Mouse (Mus musculus) midbrain, embryonic 15.5 days (tissue): ENCODE data around the gene Gm20458. TPM values are rescaled to one million over a fixed set of nuclear protein-coding genes. Genes with fewer than 3 reads are reported as not detected.

Experiments used
- ATAC-seq: fragments of 200-750 bp; cut with Nextera tagmentation; replicated peaks from 2 replicates; pipeline ENCODE4 v1.8.0; 2017; ENCODE audit warnings: moderate TSS enrichment
- H3K27ac ChIP-seq: fragments of 300-500 bp; sonication (generic); 2 replicates; pipeline ENCODE4 v1.5.1; 2015; ENCODE audit warnings: mild to moderate bottlenecking, inconsistent platforms
- H3K27me3 ChIP-seq: fragments of 300-500 bp; sonication (generic); replicated peaks from 2 replicates; pipeline ENCODE4 v1.6.1; 2015; ENCODE audit warnings: inconsistent platforms
- H3K36me3 ChIP-seq: fragments of 300-500 bp; sonication (generic); replicated peaks from 2 replicates; pipeline ENCODE4 v1.6.1; 2015; ENCODE audit warnings: inconsistent platforms
- H3K4me1 ChIP-seq: fragments of 300-500 bp; sonication (generic); 2 replicates; pipeline ENCODE4 v1.6.1; 2015; ENCODE audit warnings: inconsistent platforms
- H3K4me2 ChIP-seq: fragments of 300-500 bp; sonication (generic); 2 replicates; pipeline ENCODE4 v1.6.1; 2015; ENCODE audit warnings: inconsistent platforms, mild to moderate bottlenecking, moderate library complexity
- H3K4me3 ChIP-seq: fragments of 300-500 bp; sonication (generic); 2 replicates; pipeline ENCODE4 v1.5.1; 2015; ENCODE audit warnings: mild to moderate bottlenecking, inconsistent platforms
- H3K9ac ChIP-seq: fragments of 300-500 bp; sonication (generic); 2 replicates; pipeline ENCODE4 v1.6.1; 2015; ENCODE audit warnings: mild to moderate bottlenecking, inconsistent platforms
- H3K9me3 ChIP-seq: fragments of 300-500 bp; sonication (generic); 2 replicates; pipeline ENCODE4 v1.6.1; 2016; ENCODE audit warnings: inconsistent platforms
- WGBS: fragments of 180-500 bp; shearing (Covaris S2); methylation state at CpG from one replicate; pipeline ENCODE4 v1.1.7; 2015; ENCODE audit warnings: mixed read lengths; 5-methylcytosine and 5-hydroxymethylcytosine counted together
- polyA plus RNA-seq: library from polyadenylated mRNA; unstranded; fragments of >200 nt; fragmentation: Nextera tagmentation; extraction: Ambion mirVana; gene quantifications from 2 replicates; pipeline ENCODE4 v1.2.1, GENCODE M21; 2015

The Gm20458 gene
- polyA plus RNA-seq, 1 experiment from 2014 or later, result 2.4 TPM

DNA sequence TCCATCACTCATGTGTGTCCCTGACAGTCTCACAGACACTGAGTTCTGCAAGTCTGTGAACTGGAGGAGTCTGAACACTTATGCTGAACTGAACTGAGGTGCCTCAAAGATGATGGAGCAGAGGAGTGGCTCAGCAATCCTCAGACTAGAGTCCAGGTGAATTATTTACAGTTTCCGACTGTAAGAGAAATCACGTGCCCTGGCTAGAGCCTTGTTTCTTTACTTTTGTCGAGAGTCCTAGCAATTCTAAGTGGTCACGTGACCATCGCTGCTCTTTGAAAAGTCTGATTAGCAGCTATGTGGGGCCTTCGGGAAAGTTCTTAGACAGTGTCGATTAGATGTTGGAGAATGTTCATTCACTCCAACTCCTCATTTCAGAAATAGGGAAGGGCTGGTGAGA, 2.8 kb upstream of the Gm20458 start:
- H3K27ac ChIP-seq, result no peak overlapping the region
- H3K4me3 ChIP-seq, result no peak overlapping the region
- 70% methylated on average over 7 of the region's 7 CpGs for WGBS
- H3K4me2 ChIP-seq, result no peak overlapping the region
- no peaks in the 10 kb centered on the region for H3K9me3 ChIP-seq
- H3K36me3 ChIP-seq, result 0 out of 2 replicates have a peak, but pooled peaks cover under 1% of the 10 kb centered on the region
- ATAC-seq, result no peak
- H3K4me1 ChIP-seq, result peaks cover 20% of the 10 kb centered on the region
- no peaks in the 10 kb centered on the region; the same call in 1 of the 2 replicates for H3K27me3 ChIP-seq
- no peak overlapping the region for H3K9ac ChIP-seq

DNA sequence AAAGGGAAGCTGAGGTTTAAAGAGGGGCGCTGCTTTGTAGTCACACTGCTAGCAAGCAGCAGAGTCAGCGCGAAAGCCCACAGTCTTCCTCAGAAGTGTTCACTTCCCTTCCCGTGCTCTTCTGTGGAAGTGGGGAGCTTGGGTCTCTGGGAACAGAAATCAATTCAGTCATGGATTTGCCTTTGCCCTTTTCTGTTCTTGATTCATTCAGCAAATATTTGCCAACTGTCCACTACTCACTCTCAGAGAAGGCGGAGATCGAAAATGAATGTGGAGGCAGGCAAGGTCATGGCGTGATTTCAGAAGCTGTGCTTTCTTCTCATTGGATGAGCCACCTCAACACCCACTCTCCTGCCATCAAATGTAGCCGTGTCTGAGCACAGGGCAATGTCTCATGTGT, 2.2 kb upstream of the Gm20458 start:
- no peaks in the 10 kb centered on the region for H3K9me3 ChIP-seq
- no peak for ATAC-seq
- no peak overlapping the region for H3K4me3 ChIP-seq
- no peak overlapping the region for H3K9ac ChIP-seq
- peaks cover 3% of the 10 kb centered on the region; the same call in 1 of the 2 replicates for H3K36me3 ChIP-seq
- no peak overlapping the region for H3K4me2 ChIP-seq
- no peak overlapping the region for H3K27ac ChIP-seq
- no peaks in the 10 kb centered on the region; the same call in 1 of the 2 replicates for H3K27me3 ChIP-seq
- 89% methylated on average over 8 of the region's 8 CpGs for WGBS
- peaks cover 22% of the 10 kb centered on the region for H3K4me1 ChIP-seq

DNA sequence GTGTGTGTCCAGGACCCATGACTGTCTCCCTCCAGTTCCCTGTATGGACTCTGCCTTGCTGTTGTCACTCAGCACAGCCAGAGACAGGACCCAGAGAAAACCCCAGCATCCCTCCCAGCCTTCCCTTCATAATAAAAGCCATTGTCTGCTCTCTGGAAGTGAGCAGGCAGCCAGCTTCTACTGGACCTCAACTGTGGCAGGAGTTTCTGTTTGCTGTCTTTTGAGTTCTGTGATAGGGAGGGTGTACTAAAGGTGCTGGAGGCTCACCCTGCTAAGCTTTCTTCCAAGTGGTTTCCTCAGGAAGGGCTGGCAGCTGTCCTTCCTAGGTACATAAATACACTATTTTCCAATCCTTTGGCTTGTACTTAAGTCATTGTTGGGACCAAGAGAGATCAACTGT, 4.4 kb downstream of the Gm20458 start:
- H3K9ac ChIP-seq, result no peak overlapping the region
- H3K9me3 ChIP-seq, result no peaks in the 10 kb centered on the region
- H3K27ac ChIP-seq, result no peak overlapping the region
- peaks cover 24% of the 10 kb centered on the region for H3K36me3 ChIP-seq
- H3K27me3 ChIP-seq, result no peaks in the 10 kb centered on the region
- no peak overlapping the region for H3K4me3 ChIP-seq
- ATAC-seq, result no peak
- H3K4me1 ChIP-seq, result peaks cover 16% of the 10 kb centered on the region
- no peak overlapping the region for H3K4me2 ChIP-seq

DNA sequence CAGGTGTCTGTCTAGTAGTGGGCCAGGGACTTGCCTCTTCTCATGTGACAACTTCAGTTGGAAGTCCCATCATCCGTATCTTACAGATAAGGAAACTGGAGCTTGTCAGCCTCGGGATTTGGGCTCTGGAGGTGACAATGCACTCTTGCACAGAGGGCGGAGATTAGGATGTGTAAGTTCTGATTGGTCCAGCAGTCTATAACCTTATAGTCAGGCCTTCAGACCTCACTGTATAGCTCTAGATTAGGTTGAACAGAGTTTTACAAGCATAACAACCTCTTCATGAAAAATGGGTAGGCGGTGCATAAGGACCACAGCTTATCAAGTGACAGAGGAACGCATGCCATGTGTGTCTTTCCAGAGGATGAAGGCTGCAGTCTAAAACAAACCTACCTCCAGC, 6.0 kb downstream of the Gm20458 start:
- Histone ChIP-seq H3K36me3 (peaks cover 24% of the 10 kb centered on the region), H3K4me2 (no peak overlapping the region)
- no peak for ATAC-seq

DNA sequence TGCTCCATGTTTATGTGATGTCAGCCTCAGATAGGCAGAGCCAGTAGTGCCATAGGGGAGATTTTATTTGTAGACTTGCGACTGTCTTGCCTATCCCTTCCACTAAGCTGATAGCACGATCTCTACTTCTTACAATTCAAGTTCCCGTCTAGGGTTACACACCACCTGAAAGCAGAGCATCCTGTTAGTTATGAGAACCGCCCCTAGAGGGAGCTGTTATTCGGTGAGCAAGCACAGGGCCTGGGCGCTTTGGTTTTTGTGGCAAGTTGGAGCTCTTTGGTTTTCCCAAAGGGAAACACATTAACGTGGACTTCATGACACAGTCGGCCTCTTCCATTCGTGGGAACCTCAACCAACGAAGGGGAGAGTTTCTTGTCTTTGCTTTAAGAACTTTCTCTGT, 9.5 kb downstream of the Gm20458 start:
- peaks cover 21% of the 10 kb centered on the region for H3K36me3 ChIP-seq
- WGBS, result 33% methylated on average over 10 of the region's 10 CpGs

More for the DNA sequence above, 6.0 kb downstream of the Gm20458 start:
- Histone ChIP-seq H3K9me3 (no peaks in the 10 kb centered on the region), H3K9ac (no peak overlapping the region), H3K27me3 (no peaks in the 10 kb centered on the region), H3K27ac (no peak overlapping the region), H3K4me3 (no peak overlapping the region), H3K4me1 (peaks cover 14% of the 10 kb centered on the region)
- 86% methylated on average over 5 of the region's 5 CpGs for WGBS

DNA sequence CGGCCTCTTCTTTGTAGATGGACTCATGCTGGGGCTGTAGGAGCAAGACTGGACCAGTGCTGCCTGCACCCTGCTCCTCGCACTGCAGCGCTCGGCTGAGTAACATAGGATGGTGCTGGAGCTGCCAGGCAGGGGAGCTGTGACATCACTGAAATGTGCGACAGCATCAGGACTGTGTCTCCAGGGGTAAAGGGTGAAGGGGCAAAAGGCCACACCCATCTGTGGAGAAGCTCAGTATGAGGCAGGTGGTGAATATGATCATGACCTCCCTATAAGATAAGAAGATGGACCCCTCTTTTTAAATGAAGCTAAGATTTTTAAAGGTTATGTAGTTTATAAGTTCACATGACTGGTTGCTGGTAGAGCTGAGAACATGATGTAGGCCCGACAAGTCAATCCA, 12.9 kb downstream of the Gm20458 start, which contains the start of gene Trp53tg5:
Gene Trp53tg5 (minus strand): TSS at position 101 of the 400 bp plus-strand sequence.
- peaks cover 12% of the 10 kb centered on the region; the same call in 1 of the 2 replicates for H3K36me3 ChIP-seq

More for the DNA sequence above, 9.5 kb downstream of the Gm20458 start:
- no peak overlapping the region for H3K27ac ChIP-seq
- no peak overlapping the region for H3K4me3 ChIP-seq
- no peak overlapping the region for H3K4me2 ChIP-seq
- no peaks in the 10 kb centered on the region for H3K27me3 ChIP-seq
- H3K9me3 ChIP-seq, result no peaks in the 10 kb centered on the region
- no peak for ATAC-seq
- H3K4me1 ChIP-seq, result no peaks in the 10 kb centered on the region
- no peak overlapping the region for H3K9ac ChIP-seq

DNA sequence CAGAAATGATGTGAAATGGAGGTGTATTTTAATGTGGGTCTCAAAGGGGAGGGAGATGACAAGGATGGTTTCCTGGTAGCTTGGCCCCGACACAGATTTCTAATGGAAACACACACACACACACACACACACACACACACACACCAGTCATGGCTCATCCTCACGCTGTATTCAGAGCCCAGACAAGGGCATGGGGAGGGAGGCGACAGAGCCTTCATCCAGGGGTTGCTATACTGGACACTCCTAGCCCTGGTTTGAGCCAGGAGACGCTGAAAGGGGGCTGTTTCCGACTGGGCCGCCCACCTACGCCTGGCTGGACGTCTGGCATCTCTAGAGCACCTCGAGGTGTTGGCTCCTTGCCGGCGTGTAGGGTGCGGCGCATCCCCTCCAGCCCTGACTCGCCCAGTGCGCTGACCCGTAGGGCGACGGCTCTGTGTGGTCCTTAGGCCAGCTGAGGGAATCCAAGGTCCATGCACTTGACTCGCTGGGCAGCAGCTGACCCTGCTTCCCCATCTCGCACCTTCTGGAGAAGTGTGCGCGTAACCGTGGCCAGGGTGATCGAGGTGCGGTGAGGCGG, 25.0 kb downstream of the Gm20458 start, which contains the start of gene Dbndd2:
Gene Dbndd2 (plus strand): TSS at position 426 of the 577 bp plus-strand sequence.
- H3K4me1 ChIP-seq, result peaks cover 16% of the 10 kb centered on the region
- no peak within 1 kb of the TSS for H3K27ac ChIP-seq
- no peaks in the 10 kb centered on the region; the same call in 1 of the 2 replicates for H3K36me3 ChIP-seq
- 2% methylated on average over 26 of the region's 26 CpGs for WGBS
- peaks cover 10% of the 10 kb centered on the region for H3K27me3 ChIP-seq
- peak; percentile 67 for ATAC-seq
- peak within 1 kb of the TSS; percentile 99 for H3K4me2 ChIP-seq
- H3K9ac ChIP-seq, result peak within 1 kb of the TSS; percentile 63
- no peaks in the 10 kb centered on the region for H3K9me3 ChIP-seq
- peak within 1 kb of the TSS; percentile 61 for H3K4me3 ChIP-seq

More for the DNA sequence above, 12.9 kb downstream of the Gm20458 start, which contains the start of gene Trp53tg5:
- H3K4me2 ChIP-seq, result no peak within 1 kb of the TSS
- no peak for ATAC-seq
- H3K9ac ChIP-seq, result no peak within 1 kb of the TSS
- H3K27ac ChIP-seq, result no peak within 1 kb of the TSS
- no peak within 1 kb of the TSS for H3K4me3 ChIP-seq
- WGBS, result 89% methylated on average over 6 of the region's 6 CpGs
- H3K9me3 ChIP-seq, result no peaks in the 10 kb centered on the region
- no peaks in the 10 kb centered on the region for H3K4me1 ChIP-seq
- no peaks in the 10 kb centered on the region for H3K27me3 ChIP-seq

DNA sequence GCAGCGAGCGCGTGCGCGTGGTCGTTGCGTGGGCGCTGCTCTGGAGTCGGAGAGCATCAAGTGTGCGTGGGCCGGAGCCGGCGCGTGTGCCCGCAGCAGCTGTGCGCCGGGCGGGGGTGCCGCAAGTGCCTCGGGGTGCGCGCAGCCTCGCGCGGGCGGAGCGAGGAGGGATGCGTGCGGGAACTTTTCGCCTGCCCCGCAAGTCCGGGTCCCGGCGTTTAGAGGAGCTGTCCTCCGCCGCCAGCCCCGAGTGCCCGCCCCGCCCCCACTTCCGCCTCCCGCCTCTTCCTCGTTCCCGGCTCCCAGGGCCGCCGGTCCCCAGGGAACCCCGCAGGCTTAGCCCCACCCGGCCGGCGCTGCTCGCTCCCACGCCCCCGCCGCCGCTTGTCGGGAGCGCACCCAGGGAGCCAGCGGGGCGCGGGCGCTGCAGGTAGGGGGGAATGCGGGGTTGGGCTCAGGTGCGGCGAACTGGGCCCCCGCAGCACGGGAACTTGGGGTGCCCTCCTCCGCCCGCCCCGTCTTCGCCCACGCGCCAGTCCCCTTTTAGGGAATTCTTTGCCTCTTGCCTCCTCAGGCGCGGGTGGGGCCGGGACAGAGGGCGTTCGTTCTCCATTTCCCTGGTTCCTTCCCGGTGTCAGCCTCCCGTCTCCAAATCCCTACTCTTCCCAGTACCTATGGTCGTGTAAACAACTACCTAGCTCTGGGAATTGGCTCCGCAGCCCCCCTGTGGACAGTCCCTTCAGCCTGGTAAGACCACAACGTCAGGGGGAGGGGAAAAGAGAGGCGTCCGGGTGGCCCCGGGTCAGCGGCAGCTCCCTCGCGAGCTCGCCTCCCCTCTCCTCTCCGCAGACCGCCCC, 25.7 kb downstream of the Gm20458 start:
- Histone ChIP-seq H3K27me3 (peaks cover 10% of the 10 kb centered on the region), H3K4me2 (peak overlapping the region; percentile 99), H3K4me3 (peak overlapping the region; percentile 61), H3K9me3 (no peaks in the 10 kb centered on the region), H3K27ac (no peak overlapping the region), H3K4me1 (peaks cover 16% of the 10 kb centered on the region), H3K36me3 (no peaks in the 10 kb centered on the region; the same call in 1 of the 2 replicates), H3K9ac (peak overlapping the region; percentile 63)
- WGBS, result under 1% methylated on average over 80 of the region's 90 CpGs
- ATAC-seq, result peak; percentile 85

DNA sequence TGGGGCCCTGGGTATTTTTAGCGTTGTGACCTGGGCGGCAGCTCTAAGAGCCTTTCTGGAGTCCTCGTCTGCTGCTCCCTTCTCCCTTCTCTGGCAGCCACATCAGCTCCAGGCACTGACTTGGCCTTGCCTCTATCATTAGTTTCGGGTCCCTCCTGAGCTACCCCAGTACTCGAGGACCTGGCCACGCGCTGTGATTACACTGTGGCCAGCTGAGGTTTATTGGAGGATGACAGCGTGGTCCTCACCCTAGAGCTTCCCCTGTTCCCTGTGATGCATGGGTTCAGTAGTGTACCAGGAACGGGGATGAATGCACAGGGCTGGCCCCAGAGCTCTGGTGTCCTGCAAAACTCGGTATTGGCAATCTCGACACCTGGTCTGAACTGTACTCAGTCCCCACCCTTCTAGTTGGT, 26.4 kb downstream of the Gm20458 start:
- H3K4me2 ChIP-seq, result peak overlapping the region; percentile 99
- peaks cover 10% of the 10 kb centered on the region for H3K27me3 ChIP-seq
- no peaks in the 10 kb centered on the region for H3K9me3 ChIP-seq
- WGBS, result 14% methylated on average over 11 of the region's 11 CpGs
- no peaks in the 10 kb centered on the region; the same call in 1 of the 2 replicates for H3K36me3 ChIP-seq
- no peak overlapping the region for H3K27ac ChIP-seq
- H3K4me1 ChIP-seq, result peaks cover 16% of the 10 kb centered on the region
- no peak for ATAC-seq
- peak overlapping the region; percentile 61 for H3K4me3 ChIP-seq
- H3K9ac ChIP-seq, result peak overlapping the region; percentile 63

DNA sequence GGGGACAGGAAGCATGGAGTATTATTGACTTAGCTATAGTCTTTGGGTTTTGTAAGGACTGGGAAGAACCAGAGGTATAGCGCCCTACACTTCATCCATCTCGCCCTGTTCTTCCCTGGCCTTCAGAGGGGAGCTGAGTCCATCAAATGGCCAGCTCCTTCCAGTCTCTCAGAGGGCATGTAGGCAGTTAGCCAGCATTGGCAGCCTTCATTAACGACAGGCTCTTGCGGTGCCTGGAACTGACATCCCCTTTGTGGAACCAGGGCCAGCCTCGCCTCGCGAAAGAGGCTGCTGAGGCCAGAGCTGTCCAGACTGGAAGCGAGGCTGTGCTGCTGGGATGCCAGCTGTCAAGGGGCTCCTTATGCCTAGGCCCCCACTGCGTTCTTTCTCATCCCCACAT, 27.0 kb downstream of the Gm20458 start:
- no peak overlapping the region for H3K27ac ChIP-seq
- no peak overlapping the region for H3K9ac ChIP-seq
- H3K9me3 ChIP-seq, result no peaks in the 10 kb centered on the region
- no peak overlapping the region for H3K4me2 ChIP-seq
- peaks cover 10% of the 10 kb centered on the region for H3K27me3 ChIP-seq
- H3K4me1 ChIP-seq, result peaks cover 16% of the 10 kb centered on the region
- no peak overlapping the region for H3K4me3 ChIP-seq
- no peaks in the 10 kb centered on the region; the same call in 1 of the 2 replicates for H3K36me3 ChIP-seq
- no peak for ATAC-seq
- 67% methylated on average over 9 of the region's 9 CpGs for whole genome bisulfite sequencing

DNA sequence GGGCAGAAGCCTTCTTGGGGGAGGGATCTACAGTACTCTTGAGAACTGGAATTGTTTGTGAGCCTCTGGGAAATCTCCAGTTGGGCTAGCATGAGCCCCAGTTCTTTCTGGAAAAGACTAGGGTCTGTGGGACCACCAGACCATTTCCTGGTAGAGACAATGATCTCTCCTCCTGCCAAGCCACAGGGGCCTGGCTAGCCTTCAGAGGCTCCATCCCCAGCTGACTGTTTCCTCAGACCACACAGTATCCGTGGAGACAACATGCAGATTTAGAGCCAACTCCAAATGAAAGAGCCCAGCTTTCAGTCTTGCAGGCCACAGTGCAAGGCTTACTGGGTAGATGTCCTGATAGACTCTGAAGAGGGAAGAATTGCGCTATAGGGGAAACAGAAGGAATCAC, 33.4 kb downstream of the Gm20458 start:
- no peak for ATAC-seq
- Histone ChIP-seq H3K4me1 (peaks cover 18% of the 10 kb centered on the region), H3K4me2 (no peak overlapping the region), H3K9ac (no peak overlapping the region), H3K36me3 (no peaks in the 10 kb centered on the region; the same call in 1 of the 2 replicates), H3K27me3 (no peaks in the 10 kb centered on the region), H3K4me3 (no peak overlapping the region), H3K9me3 (no peaks in the 10 kb centered on the region), H3K27ac (no peak overlapping the region)
- WGBS, result 50% methylated on average over 2 of the region's 2 CpGs

DNA sequence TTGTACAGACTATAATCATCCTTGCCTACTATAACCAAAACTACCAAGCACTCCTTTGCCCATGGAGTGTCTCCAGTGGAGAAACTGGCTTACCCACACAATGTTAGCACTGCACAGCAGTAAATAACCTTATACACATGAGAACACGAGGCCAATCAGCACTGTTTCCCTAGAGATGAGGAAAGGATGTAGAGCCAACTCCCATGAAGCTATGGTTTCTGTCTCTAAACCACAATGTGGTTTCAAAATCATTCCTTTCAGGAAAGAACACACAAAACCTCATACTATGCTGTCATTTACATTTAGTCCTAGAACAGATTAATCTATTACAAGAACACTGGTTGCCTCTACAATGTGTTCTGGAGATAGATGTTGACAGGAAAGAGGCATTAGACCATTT, 35.6 kb downstream of the Gm20458 start:
- Histone ChIP-seq H3K4me3 (peak overlapping the region; percentile 66), H3K4me1 (peaks cover 18% of the 10 kb centered on the region), H3K27ac (no peak overlapping the region), H3K27me3 (no peaks in the 10 kb centered on the region), H3K36me3 (peaks cover 11% of the 10 kb centered on the region), H3K9me3 (no peaks in the 10 kb centered on the region), H3K9ac (no peak overlapping the region), H3K4me2 (peak overlapping the region; percentile 95; the same call in 1 of the 2 replicates)
- WGBS, result 52% methylated on average over 1 of the region's 1 CpGs
- ATAC-seq, result no peak
